Mouse (Mus musculus) lung, adult 2 months (tissue): ENCODE data around the gene Qpctl.

Source experiments
- CTCF ChIP-seq: fragments of 200-500 bp; IDR thresholded peaks from 2 replicates; pipeline ENCODE4 v1.5.1; 2011; ENCODE audit warnings: mild to moderate bottlenecking, low read length, control low read depth; ENCODE audit not compliant: insufficient read depth
- POLR2A ChIP-seq: fragments of 200-500 bp; IDR thresholded peaks from 2 replicates; pipeline ENCODE4 v1.6.1; 2011; ENCODE audit warnings: low read depth, mild to moderate bottlenecking, control low read depth, low read length, borderline replicate concordance; ENCODE audit errors: extremely low read depth

GRCm38 (mm10) chr7:19092381-19093173 is 56.5 kb downstream of the Qpctl start:
- TF ChIP-seq CTCF (no peak), POLR2A (no peak)
